Mouse (Mus musculus): ENCODE results near the gene Gm48552. TPM values are rescaled to one million over a fixed set of nuclear protein-coding genes. Genes with fewer than 3 reads are reported as not detected.

Gm48552 gene
- polyA plus RNA-seq, 1 experiment from 2014 or later, result 2.9 TPM

DNA sequence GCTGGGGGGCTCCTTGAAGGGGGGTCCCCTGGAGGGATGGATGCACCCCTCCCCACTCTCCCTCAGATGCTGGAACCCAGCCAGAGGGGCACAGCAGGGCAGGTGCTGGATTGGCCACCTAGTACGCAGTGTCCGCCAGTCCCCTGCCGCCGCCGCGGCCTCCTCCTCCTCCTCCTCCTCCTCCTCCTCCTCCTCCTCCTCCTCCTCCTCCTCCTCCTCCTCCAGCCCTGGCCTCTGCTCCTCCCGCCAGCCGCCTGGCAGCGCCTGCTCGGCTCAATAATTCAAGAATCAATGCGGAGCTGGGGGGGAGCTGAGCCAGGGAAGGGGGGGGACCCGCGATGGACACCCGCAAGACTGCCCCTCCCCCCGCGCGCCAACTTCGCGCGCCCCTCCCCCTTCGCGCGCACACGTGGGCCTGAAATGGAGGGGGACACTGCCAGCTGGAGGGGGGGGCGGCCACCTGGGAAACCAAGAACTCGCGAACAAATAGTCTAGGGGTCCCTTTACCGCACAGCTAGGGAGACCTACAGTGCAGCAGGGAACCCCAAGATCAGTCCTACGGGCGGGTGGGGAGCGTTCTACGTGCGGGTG lies 37.4 kb downstream of the Gm48552 start:
- DNase-seq (peak; percentile 51), ATAC-seq (ENCODE audit: low FRiP score, low TSS enrichment) (no peak)
- Histone ChIP-seq H3K27ac (replicated peaks; ENCODE audit: low read depth, low read length) (no peak overlapping the region), H3K4me1 (ENCODE audit: control insufficient read depth, insufficient read depth, low read length) (peaks cover 17% of the 10 kb centered on the region), H3K9ac (replicated peaks; ENCODE audit: low read length) (peak overlapping the region; percentile 54; the same call in 1 of the 2 replicates), H3K36me3 (ENCODE audit: control insufficient read depth, insufficient read depth, low read length) (no peaks in the 10 kb centered on the region), H3K4me2 (ENCODE audit: low read length) (peak overlapping the region; percentile 60), H3K4me3 (replicated peaks; ENCODE audit: low read depth, low read length) (peak overlapping the region; percentile 28), H3K9me3 (ENCODE audit: control insufficient read depth, low read length) (no peaks in the 10 kb centered on the region), H3K27me3 (ENCODE audit: control insufficient read depth, insufficient read depth, low read length) (peaks cover 23% of the 10 kb centered on the region; the same call in 1 of the 2 replicates)
- WGBS, result 1% methylated on average over 18 of the region's 33 CpGs

DNA sequence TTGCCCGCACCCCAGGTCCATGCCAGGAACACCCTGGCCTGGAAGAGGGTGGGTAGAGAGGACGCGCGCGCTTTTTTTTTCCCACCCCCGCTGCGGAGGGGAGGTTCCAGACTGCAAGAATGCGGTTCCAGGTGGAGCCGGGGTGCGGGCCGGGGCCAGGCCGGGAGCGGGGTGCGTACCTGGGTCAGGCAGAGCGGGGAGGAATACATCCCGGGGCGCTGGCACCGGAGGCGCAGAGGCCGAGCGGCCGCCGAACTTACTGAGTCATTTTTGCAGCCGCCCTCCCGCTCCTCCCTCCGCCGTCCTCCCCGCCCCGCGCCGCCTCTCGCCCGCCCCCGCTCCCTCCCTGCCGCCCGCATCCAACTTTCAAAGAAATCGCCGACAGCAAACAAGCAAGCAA lies 38.1 kb downstream of the Gm48552 start:
- Histone ChIP-seq H3K9me3 (ENCODE audit: control insufficient read depth, low read length) (no peaks in the 10 kb centered on the region), H3K4me3 (replicated peaks; ENCODE audit: low read depth, low read length) (peak overlapping the region; percentile 28), H3K4me1 (ENCODE audit: control insufficient read depth, insufficient read depth, low read length) (peaks cover 17% of the 10 kb centered on the region), H3K36me3 (ENCODE audit: control insufficient read depth, insufficient read depth, low read length) (no peaks in the 10 kb centered on the region), H3K27ac (replicated peaks; ENCODE audit: low read depth, low read length) (no peak overlapping the region), H3K27me3 (ENCODE audit: control insufficient read depth, insufficient read depth, low read length) (peaks cover 23% of the 10 kb centered on the region; the same call in 1 of the 2 replicates), H3K9ac (replicated peaks; ENCODE audit: low read length) (peak overlapping the region; percentile 14; the same call in 1 of the 2 replicates), H3K4me2 (ENCODE audit: low read length) (peak overlapping the region; percentile 60)
- peak; percentile 44 for DNase-seq
- WGBS, result 1% methylated on average over 33 of the region's 38 CpGs
- ATAC-seq (ENCODE audit: low FRiP score, low TSS enrichment), result no peak

DNA sequence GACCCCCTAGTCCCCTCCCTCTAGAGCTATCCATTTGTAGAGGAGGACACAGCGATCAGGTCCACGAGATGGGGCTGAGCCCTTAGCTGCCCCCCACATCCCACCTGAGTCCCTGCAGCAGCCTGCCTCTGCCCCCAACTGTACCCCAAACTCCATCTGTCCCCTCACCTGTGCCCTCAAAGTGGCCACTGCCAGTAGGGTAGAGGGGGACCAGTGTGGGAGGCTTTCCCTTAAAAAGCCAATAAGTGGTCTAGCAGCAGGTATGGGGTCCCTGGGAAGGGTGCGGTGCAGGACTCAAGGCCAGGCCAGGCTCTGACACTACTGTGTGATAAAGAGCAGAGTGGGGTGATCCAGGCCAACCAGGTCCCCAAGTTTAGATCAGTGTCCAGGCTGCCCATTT lies 38.5 kb downstream of the Gm48552 start:
- H3K4me1 ChIP-seq (ENCODE audit: control insufficient read depth, insufficient read depth, low read length), result peaks cover 17% of the 10 kb centered on the region
- H3K9me3 ChIP-seq (ENCODE audit: control insufficient read depth, low read length), result no peaks in the 10 kb centered on the region
- H3K4me2 ChIP-seq (ENCODE audit: low read length), result peak overlapping the region; percentile 60
- H3K36me3 ChIP-seq (ENCODE audit: control insufficient read depth, insufficient read depth, low read length), result no peaks in the 10 kb centered on the region
- no peak overlapping the region for H3K27ac ChIP-seq (replicated peaks; ENCODE audit: low read depth, low read length)
- H3K4me3 ChIP-seq (replicated peaks; ENCODE audit: low read depth, low read length), result no peak overlapping the region
- no peak for ATAC-seq (ENCODE audit: low FRiP score, low TSS enrichment)
- WGBS, result 41% methylated on average over 3 of the region's 3 CpGs
- H3K9ac ChIP-seq (replicated peaks; ENCODE audit: low read length), result no peak overlapping the region
- DNase-seq, result no peak
- peaks cover 23% of the 10 kb centered on the region; the same call in 1 of the 2 replicates for H3K27me3 ChIP-seq (ENCODE audit: control insufficient read depth, insufficient read depth, low read length)

DNA sequence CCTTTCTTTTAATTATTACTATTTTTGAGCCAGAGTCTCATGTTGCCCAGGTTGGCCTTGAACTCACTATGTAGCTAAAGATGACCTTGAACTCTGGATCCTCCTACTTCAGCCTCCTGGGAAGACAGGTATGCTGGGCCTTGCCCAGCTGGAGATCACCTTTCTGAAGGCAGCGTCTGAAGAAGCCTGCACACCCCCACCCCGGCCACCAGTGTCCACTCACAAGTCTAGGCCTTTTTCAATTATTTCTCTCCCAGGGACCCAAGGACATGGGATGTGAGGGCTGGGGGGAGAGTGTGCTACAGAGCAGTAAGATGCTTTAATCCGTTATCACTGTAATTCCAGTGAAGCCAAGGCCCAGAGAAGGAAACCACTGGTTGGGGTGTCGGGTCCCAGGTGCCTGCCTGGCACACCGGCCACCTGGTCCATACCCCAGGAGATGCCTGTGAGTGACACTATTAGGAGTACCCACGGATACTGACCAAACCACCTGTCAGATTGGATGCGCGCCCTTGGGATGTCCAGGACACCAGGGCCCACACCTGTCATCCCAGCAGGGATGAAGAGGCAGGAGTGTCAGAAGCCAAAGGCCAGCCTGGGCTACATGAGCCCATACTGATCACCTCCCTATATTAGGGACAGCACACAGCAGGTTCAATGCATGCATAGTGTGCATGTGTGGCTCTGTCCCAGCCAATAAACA lies 39.1 kb downstream of the Gm48552 start:
- H3K36me3 ChIP-seq (ENCODE audit: control insufficient read depth, insufficient read depth, low read length), result no peaks in the 10 kb centered on the region
- peaks cover 17% of the 10 kb centered on the region for H3K4me1 ChIP-seq (ENCODE audit: control insufficient read depth, insufficient read depth, low read length)
- DNase-seq (peak; percentile 0), ATAC-seq (ENCODE audit: low FRiP score, low TSS enrichment) (no peak)
- no peak overlapping the region for H3K27ac ChIP-seq (replicated peaks; ENCODE audit: low read depth, low read length)
- no peak overlapping the region for H3K4me2 ChIP-seq (ENCODE audit: low read length)
- no peaks in the 10 kb centered on the region for H3K9me3 ChIP-seq (ENCODE audit: control insufficient read depth, low read length)
- H3K4me3 ChIP-seq (replicated peaks; ENCODE audit: low read depth, low read length), result no peak overlapping the region
- 75% methylated on average over 8 of the region's 8 CpGs for whole genome bisulfite sequencing
- peaks cover 23% of the 10 kb centered on the region; the same call in 1 of the 2 replicates for H3K27me3 ChIP-seq (ENCODE audit: control insufficient read depth, insufficient read depth, low read length)
- H3K9ac ChIP-seq (replicated peaks; ENCODE audit: low read length), result no peak overlapping the region

GRCm38 (mm10) chr10:81428507-81428870 lies 39.7 kb downstream of the Gm48552 start:
- no peaks in the 10 kb centered on the region for H3K36me3 ChIP-seq (ENCODE audit: control insufficient read depth, insufficient read depth, low read length)
- DNase-seq, result no peak
- ATAC-seq (ENCODE audit: low FRiP score, low TSS enrichment), result no peak

GRCm38 (mm10) chr10:81429092-81429491 lies 40.3 kb downstream of the Gm48552 start:
- 22% methylated on average over 2 of the region's 2 CpGs for WGBS
- no peak for DNase-seq
- H3K4me2 ChIP-seq (ENCODE audit: low read length), result peak overlapping the region; percentile 90; the same call in 1 of the 2 replicates
- 0 out of 2 replicates have a peak overlapping the region, but pooled peaks have one; percentile 82 for H3K4me3 ChIP-seq (replicated peaks; ENCODE audit: low read depth, low read length)
- H3K36me3 ChIP-seq (ENCODE audit: control insufficient read depth, insufficient read depth, low read length), result no peaks in the 10 kb centered on the region
- peaks cover 23% of the 10 kb centered on the region; the same call in 1 of the 2 replicates for H3K27me3 ChIP-seq (ENCODE audit: control insufficient read depth, insufficient read depth, low read length)
- peaks cover 20% of the 10 kb centered on the region for H3K4me1 ChIP-seq (ENCODE audit: control insufficient read depth, insufficient read depth, low read length)
- peak overlapping the region; percentile 89; the same call in 1 of the 2 replicates for H3K9ac ChIP-seq (replicated peaks; ENCODE audit: low read length)
- H3K9me3 ChIP-seq (ENCODE audit: control insufficient read depth, low read length), result no peaks in the 10 kb centered on the region
- ATAC-seq (ENCODE audit: low FRiP score, low TSS enrichment), result no peak
- no peak overlapping the region for H3K27ac ChIP-seq (replicated peaks; ENCODE audit: low read depth, low read length)

More at GRCm38 (mm10) chr10:81428507-81428870, 39.7 kb downstream of the Gm48552 start:
- Histone ChIP-seq H3K4me1 (ENCODE audit: control insufficient read depth, insufficient read depth, low read length) (peaks cover 20% of the 10 kb centered on the region), H3K9me3 (ENCODE audit: control insufficient read depth, low read length) (no peaks in the 10 kb centered on the region), H3K27me3 (ENCODE audit: control insufficient read depth, insufficient read depth, low read length) (peaks cover 23% of the 10 kb centered on the region; the same call in 1 of the 2 replicates), H3K9ac (replicated peaks; ENCODE audit: low read length) (no peak overlapping the region), H3K4me3 (replicated peaks; ENCODE audit: low read depth, low read length) (no peak overlapping the region), H3K27ac (replicated peaks; ENCODE audit: low read depth, low read length) (no peak overlapping the region), H3K4me2 (ENCODE audit: low read length) (no peak overlapping the region)
- 91% methylated on average over 7 of the region's 7 CpGs for WGBS

- Histone ChIP-seq H3K9ac (replicated peaks; ENCODE audit: low read length) (peak overlapping the region; percentile 89), H3K4me2 (ENCODE audit: low read length) (peak overlapping the region; percentile 90), H3K36me3 (ENCODE audit: control insufficient read depth, insufficient read depth, low read length) (no peaks in the 10 kb centered on the region), H3K27me3 (ENCODE audit: control insufficient read depth, insufficient read depth, low read length) (peaks cover 23% of the 10 kb centered on the region; the same call in 1 of the 2 replicates), H3K4me3 (replicated peaks; ENCODE audit: low read depth, low read length) (peak overlapping the region; percentile 82), H3K27ac (replicated peaks; ENCODE audit: low read depth, low read length) (peak overlapping the region; percentile 94), H3K9me3 (ENCODE audit: control insufficient read depth, low read length) (no peaks in the 10 kb centered on the region), H3K4me1 (ENCODE audit: control insufficient read depth, insufficient read depth, low read length) (peaks cover 20% of the 10 kb centered on the region)
- DNase-seq (peak; percentile 77), ATAC-seq (ENCODE audit: low FRiP score, low TSS enrichment) (0 out of 2 replicates have a peak, but pooled peaks have one; percentile 1)
- 1% methylated on average over 20 of the region's 20 CpGs for WGBS
Observed at GRCm38 (mm10) chr10:81429605-81430061, 40.8 kb downstream of the Gm48552 start.

DNA sequence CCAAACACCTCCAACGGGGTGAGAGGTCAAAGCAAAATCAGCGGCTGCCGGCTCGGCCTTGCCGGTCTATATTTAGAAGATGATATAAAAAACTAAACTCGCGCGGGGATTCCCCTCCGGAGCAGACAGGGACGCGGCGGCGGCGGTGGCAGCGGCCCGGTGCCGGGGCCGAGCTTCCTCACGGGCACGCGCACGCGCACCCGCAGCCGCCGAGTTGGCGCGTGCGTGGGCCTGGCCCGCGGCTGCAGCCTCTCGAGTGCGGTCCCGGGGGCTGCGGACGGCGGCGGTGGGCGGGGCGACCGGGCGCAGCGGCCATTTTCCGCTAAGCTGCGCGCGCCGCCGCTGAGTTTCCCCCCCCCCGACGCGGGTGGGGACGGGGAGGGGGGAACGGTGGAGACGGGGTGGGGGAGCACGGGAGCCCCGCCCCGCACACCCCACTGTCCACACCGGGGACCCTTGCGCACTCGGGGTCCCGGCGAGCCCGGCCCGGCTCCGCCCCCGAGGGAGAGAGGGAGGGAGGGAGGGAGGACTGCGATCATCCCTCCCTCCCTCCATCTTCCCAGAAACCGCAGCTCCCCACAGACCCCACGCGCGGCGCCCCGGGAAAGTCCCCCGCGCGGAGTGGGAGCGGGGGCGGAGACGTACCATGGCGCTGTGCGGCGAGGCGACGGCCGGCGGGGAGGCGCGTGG lies 41.5 kb downstream of the Gm48552 start:
- Histone ChIP-seq H3K36me3 (ENCODE audit: control insufficient read depth, insufficient read depth, low read length) (no peaks in the 10 kb centered on the region), H3K4me1 (ENCODE audit: control insufficient read depth, insufficient read depth, low read length) (peaks cover 15% of the 10 kb centered on the region), H3K27me3 (ENCODE audit: control insufficient read depth, insufficient read depth, low read length) (peaks cover 21% of the 10 kb centered on the region; the same call in 1 of the 2 replicates), H3K27ac (replicated peaks; ENCODE audit: low read depth, low read length) (peak overlapping the region; percentile 94), H3K9ac (replicated peaks; ENCODE audit: low read length) (peak overlapping the region; percentile 89), H3K4me3 (replicated peaks; ENCODE audit: low read depth, low read length) (peak overlapping the region; percentile 82), H3K4me2 (ENCODE audit: low read length) (peak overlapping the region; percentile 90), H3K9me3 (ENCODE audit: control insufficient read depth, low read length) (no peaks in the 10 kb centered on the region)
- under 1% methylated on average over 69 of the region's 89 CpGs for WGBS
- peak; percentile 31; the same call in 1 of the 2 replicates for ATAC-seq (ENCODE audit: low FRiP score, low TSS enrichment)
- DNase-seq, result peak; percentile 93

Data from midbrain, embryonic 14.5 days (tissue).